Mouse (Mus musculus) heart, embryonic 14.5 days (tissue): Measurements from ENCODE around the gene Nup133. TPM values are rescaled to one million over a fixed set of nuclear protein-coding genes. Genes with fewer than 3 reads are reported as not detected.

Source experiments
- ATAC-seq: fragments of 200-750 bp; cut with Nextera tagmentation; 2 replicates; pipeline ENCODE4 v1.8.0; 2017; ENCODE audit warnings: low read depth, moderate TSS enrichment; ENCODE audit not compliant: insufficient number of reproducible peaks, insufficient read depth, low FRiP score
- H3K27ac ChIP-seq, 2 experiments: fragments of 200-500 bp in 1 of 2; fragments of 300-500 bp in 1 of 2; sonication (generic) in 1 of 2; replicated peaks in 1 of 2; 2 replicates each; pipeline ENCODE4 v1.5.1; 2012 to 2014; ENCODE audit warnings: low read depth in 2 of 2, low read length in 2 of 2, control low read depth in 1 of 2, mild to moderate bottlenecking in 1 of 2, mixed read lengths in 1 of 2; ENCODE audit not compliant: control insufficient read depth in 1 of 2, insufficient read depth in 1 of 2
- H3K27me3 ChIP-seq: fragments of 300-500 bp; sonication (generic); 2 replicates; pipeline ENCODE4 v1.6.1; 2014; ENCODE audit warnings: mild to moderate bottlenecking, low read length, control low read depth; ENCODE audit not compliant: control insufficient read depth, insufficient read depth
- H3K36me3 ChIP-seq: fragments of 300-500 bp; sonication (generic); 2 replicates; pipeline ENCODE4 v1.6.1; 2014; ENCODE audit warnings: mild to moderate bottlenecking, control low read depth, low read length, mixed read lengths; ENCODE audit not compliant: control insufficient read depth, insufficient read depth
- H3K4me1 ChIP-seq, 2 experiments: fragments of 200-500 bp in 1 of 2; fragments of 300-500 bp in 1 of 2; sonication (generic) in 1 of 2; 2 replicates each; pipeline ENCODE4 v1.6.1; 2012 to 2014; ENCODE audit warnings: low read length in 2 of 2, control low read depth in 1 of 2, mixed read lengths in 1 of 2; ENCODE audit not compliant: control insufficient read depth in 2 of 2, insufficient read depth in 2 of 2
- H3K4me2 ChIP-seq: fragments of 300-500 bp; sonication (generic); 2 replicates; pipeline ENCODE4 v1.6.1; 2014; ENCODE audit warnings: mild to moderate bottlenecking, low read length
- H3K4me3 ChIP-seq, 2 experiments: fragments of 200-500 bp in 1 of 2; fragments of 300-500 bp in 1 of 2; sonication (generic) in 1 of 2; 2 replicates each; pipeline ENCODE4 v1.5.1; 2012 to 2014; ENCODE audit warnings: low read length in 2 of 2, mild to moderate bottlenecking in 2 of 2, control low read depth in 1 of 2, low read depth in 1 of 2, moderate library complexity in 1 of 2; ENCODE audit not compliant: control insufficient read depth in 1 of 2, insufficient read depth in 1 of 2
- H3K9ac ChIP-seq: fragments of 300-500 bp; sonication (generic); 2 replicates; pipeline ENCODE4 v1.6.1; 2014; ENCODE audit warnings: mild to moderate bottlenecking, low read length
- H3K9me3 ChIP-seq: fragments of 300-500 bp; sonication (generic); 2 replicates; pipeline ENCODE4 v1.6.1; 2016; ENCODE audit warnings: low read length, control low read depth; ENCODE audit not compliant: control insufficient read depth
- WGBS: fragments of 180-500 bp; shearing (Covaris S2); extraction: QIAGEN DNeasy Blood & Tissue Kit; methylation state at CpG from one replicate; pipeline ENCODE4 v1.1.7; 2014; 5-methylcytosine and 5-hydroxymethylcytosine counted together
- polyA plus RNA-seq: library from polyadenylated mRNA; unstranded; fragments of >200 nt; fragmentation: Nextera tagmentation; extraction: Ambion mirVana; gene quantifications from 2 replicates; pipeline ENCODE4 v1.2.1, GENCODE M21; 2014

The Nup133 gene
- polyA plus RNA-seq, 1 experiment from 2014 or later: 24.2 TPM

GRCm38 (mm10) chr8:123887163-123887562, 61.9 kb downstream of the Nup133 start:
- no peak overlapping the region for H3K27ac ChIP-seq
- no peak overlapping the region for H3K9ac ChIP-seq
- no peaks in the 10 kb centered on the region for H3K36me3 ChIP-seq
- H3K4me3 ChIP-seq: no peak overlapping the region
- ATAC-seq: no peak
- H3K4me2 ChIP-seq: no peak overlapping the region
- H3K4me1 ChIP-seq: peaks cover 12 to 17% of the 10 kb centered on the region in 2 experiments
- no peaks in the 10 kb centered on the region for H3K9me3 ChIP-seq
- WGBS: 84% methylated on average over 4 of the region's 4 CpGs
- H3K27me3 ChIP-seq: peaks cover 23% of the 10 kb centered on the region

DNA sequence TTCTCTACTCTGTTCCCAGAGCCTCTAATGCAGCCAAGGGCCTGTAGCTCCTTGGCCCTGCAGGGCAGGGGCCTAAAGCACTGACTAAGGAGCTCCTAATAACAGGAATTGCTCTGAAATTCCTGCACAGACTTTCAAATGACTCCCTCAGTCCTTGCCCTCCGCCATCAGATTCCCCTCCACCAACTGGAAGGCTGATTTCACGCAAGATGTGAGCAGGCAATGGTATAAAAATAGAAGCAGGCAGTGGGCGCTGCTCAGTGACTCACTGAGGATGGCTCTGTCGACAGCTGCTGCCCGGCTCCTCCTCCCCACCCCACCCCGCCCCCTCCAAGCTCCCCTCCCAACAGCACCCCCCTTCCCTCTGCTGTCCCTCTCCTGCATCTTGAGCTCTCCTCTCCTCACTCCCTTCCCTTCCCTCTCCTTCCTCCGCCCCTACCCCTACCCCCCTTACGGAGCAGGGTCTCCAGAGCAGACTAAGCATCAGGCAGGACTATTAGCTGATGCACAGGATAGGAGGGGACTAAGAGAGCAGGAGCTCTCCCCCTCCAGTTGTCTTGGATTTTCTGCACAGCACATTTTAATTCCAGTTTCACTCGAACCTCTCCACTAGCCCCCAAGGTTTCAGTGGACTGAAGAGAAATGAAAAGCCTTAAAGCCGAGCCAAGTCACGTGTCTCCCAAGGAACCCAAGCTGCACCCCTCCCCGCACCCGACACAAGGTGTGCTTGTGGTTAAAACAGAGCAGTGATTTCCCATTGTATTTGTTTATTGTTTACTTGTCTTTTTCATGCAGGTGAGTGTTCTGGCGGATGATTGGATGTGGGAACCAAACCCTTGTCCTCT, 64.1 kb downstream of the Nup133 start:
- 10% methylated on average over 14 of the region's 14 CpGs for WGBS
- peaks cover 3% of the 10 kb centered on the region; the same call in 1 of the 2 replicates for H3K27me3 ChIP-seq
- H3K36me3 ChIP-seq: no peaks in the 10 kb centered on the region
- H3K4me3 ChIP-seq: no peak overlapping the region
- peaks cover 9 to 15% of the 10 kb centered on the region in 2 experiments for H3K4me1 ChIP-seq
- no peaks in the 10 kb centered on the region for H3K9me3 ChIP-seq
- ATAC-seq: 0 out of 2 replicates have a peak, but pooled peaks have one; percentile 55
- 0 out of 2 replicates have a peak overlapping the region, but pooled peaks have one; percentile 27 for H3K9ac ChIP-seq
- H3K27ac ChIP-seq: 0 out of 4 replicates have a peak overlapping the region, but pooled peaks of 1 of the 2 experiments have one; percentile 35
- H3K4me2 ChIP-seq: peak overlapping the region; percentile 40

DNA sequence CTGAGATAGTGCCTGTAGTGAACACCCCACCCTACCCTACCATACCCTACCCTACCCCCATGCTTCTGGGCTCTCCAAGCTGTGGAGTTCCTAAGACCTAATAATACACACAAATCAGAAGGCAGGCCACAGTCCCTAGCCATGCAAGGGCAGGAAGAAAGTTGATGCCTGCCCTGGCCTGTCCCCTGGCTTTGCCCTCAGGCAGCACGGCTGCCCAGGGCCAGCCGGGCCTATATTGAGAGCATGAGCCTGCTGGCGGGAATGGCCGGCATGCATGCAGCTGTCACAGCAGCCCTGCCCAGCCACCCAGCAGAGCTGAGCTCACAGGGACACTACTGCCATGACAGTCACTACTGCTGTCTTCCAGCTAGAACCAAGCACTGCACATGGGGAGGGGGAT, 66.0 kb downstream of the Nup133 start:
- H3K4me2 ChIP-seq: no peak overlapping the region
- WGBS: 41% methylated on average over 4 of the region's 4 CpGs
- no peak for ATAC-seq

GRCm38 (mm10) chr8:123882412-123882811, 66.7 kb downstream of the Nup133 start:
- ATAC-seq: no peak
- WGBS: 29% methylated on average over 2 of the region's 2 CpGs
- no peak overlapping the region for H3K27ac ChIP-seq

More for the DNA sequence above, 66.0 kb downstream of the Nup133 start:
- H3K36me3 ChIP-seq: no peaks in the 10 kb centered on the region
- no peaks in the 10 kb centered on the region for H3K9me3 ChIP-seq
- no peak overlapping the region for H3K4me3 ChIP-seq
- no peak overlapping the region for H3K9ac ChIP-seq
- no peaks in the 10 kb centered on the region for H3K27me3 ChIP-seq
- no peak overlapping the region for H3K27ac ChIP-seq
- peaks cover 9 to 15% of the 10 kb centered on the region in 2 experiments for H3K4me1 ChIP-seq

DNA sequence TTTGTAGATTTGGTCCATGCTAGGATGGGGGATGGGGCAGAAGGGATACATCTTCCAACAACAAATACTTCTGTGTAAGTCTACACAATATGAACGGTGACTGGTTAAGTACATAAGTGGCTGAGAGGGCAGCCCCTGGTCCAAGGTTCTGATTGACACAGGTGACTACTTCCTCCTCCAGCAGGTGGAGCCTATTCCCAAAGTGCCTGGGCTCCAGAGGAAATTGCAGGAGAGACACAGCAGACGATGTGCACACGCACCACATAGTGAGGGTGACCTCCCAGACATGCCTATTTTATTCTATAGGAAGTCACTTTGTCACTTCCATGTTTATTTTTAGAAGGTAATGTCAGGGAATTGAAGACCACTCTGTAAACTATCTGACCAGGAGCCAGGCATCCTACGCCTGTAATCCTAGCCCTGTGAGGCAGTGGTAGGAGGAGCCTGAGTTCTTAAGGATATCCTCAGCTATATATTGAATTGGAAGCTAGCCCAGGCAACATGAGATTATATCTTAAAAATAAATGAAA, 68.2 kb downstream of the Nup133 start:
- H3K4me1 ChIP-seq: peaks cover 9 to 15% of the 10 kb centered on the region in 2 experiments
- H3K27ac ChIP-seq: no peak overlapping the region
- ATAC-seq: no peak
- no peaks in the 10 kb centered on the region for H3K36me3 ChIP-seq
- H3K4me3 ChIP-seq: no peak overlapping the region
- no peak overlapping the region for H3K9ac ChIP-seq
- H3K9me3 ChIP-seq: no peaks in the 10 kb centered on the region
- 29% methylated on average over 4 of the region's 4 CpGs for WGBS
- H3K4me2 ChIP-seq: no peak overlapping the region
- H3K27me3 ChIP-seq: no peaks in the 10 kb centered on the region

More at GRCm38 (mm10) chr8:123882412-123882811, 66.7 kb downstream of the Nup133 start:
- no peaks in the 10 kb centered on the region for H3K27me3 ChIP-seq
- H3K4me3 ChIP-seq: no peak overlapping the region
- H3K4me1 ChIP-seq: peaks cover 9 to 15% of the 10 kb centered on the region in 2 experiments
- H3K9ac ChIP-seq: no peak overlapping the region
- no peak overlapping the region for H3K4me2 ChIP-seq
- no peaks in the 10 kb centered on the region for H3K36me3 ChIP-seq
- no peaks in the 10 kb centered on the region for H3K9me3 ChIP-seq

- Histone ChIP-seq H3K27ac (no peak overlapping the region), H3K27me3 (no peaks in the 10 kb centered on the region), H3K9me3 (no peaks in the 10 kb centered on the region), H3K4me1 (peaks cover 9 to 15% of the 10 kb centered on the region in 2 experiments), H3K9ac (no peak overlapping the region), H3K4me3 (no peak overlapping the region), H3K36me3 (no peaks in the 10 kb centered on the region), H3K4me2 (no peak overlapping the region)
- no peak for ATAC-seq
- WGBS: 68% methylated on average over 10 of the region's 10 CpGs
These were observed 68.8 kb downstream of the Nup133 start for GRCm38 (mm10) chr8:123880271-123880670.

GRCm38 (mm10) chr8:123877865-123878264, 71.2 kb downstream of the Nup133 start:
- WGBS: 61% methylated on average over 2 of the region's 2 CpGs
- ATAC-seq: no peak
- Histone ChIP-seq H3K27ac (no peak overlapping the region), H3K4me1 (peaks cover 0 to 5% of the 10 kb centered on the region in 2 experiments; a peak in 3 of 4 replicates), H3K9ac (no peak overlapping the region), H3K36me3 (no peaks in the 10 kb centered on the region), H3K4me2 (no peak overlapping the region), H3K27me3 (no peaks in the 10 kb centered on the region), H3K4me3 (no peak overlapping the region), H3K9me3 (no peaks in the 10 kb centered on the region)
